In genomic region chr17:35918276-35919059, GRCm38 (mm10) we compare ENCODE assay signal across 7 mouse cellular contexts. TPM values are rescaled to one million over a fixed set of nuclear protein-coding genes. Genes with fewer than 3 reads are reported as not detected.
DNase-seq lines count a peak whose midpoint lies in the region; ATAC-seq and TF ChIP-seq lines count a peak whose summit lies in the region.

No protein-coding gene starts in this region.

- H3K4me3 ChIP-seq in cortical plate, adult 2 months (ENCODE audit: insufficient read depth, low read length) = peak overlapping the region; percentile 57
- peak overlapping the region; percentile 83 for H3K4me3 ChIP-seq in heart, embryonic 15.5 days
- H3K4me3 ChIP-seq in midbrain, embryonic 11.5 days (ENCODE audit: low read depth, low read length) = peak overlapping the region; percentile 77

- ATAC-seq in heart, embryonic 15.5 days (replicated peaks; ENCODE audit: insufficient number of reproducible peaks, insufficient read depth, low FRiP score, low read depth) = no peak
- ATAC-seq in midbrain, embryonic 11.5 days (ENCODE audit: low FRiP score) = no peak

- no peaks in the 10 kb centered on the region for H3K27me3 ChIP-seq in heart, embryonic 15.5 days
- H3K27me3 ChIP-seq in midbrain, embryonic 11.5 days (ENCODE audit: control insufficient read depth, insufficient read depth, low read length) = no peaks in the 10 kb centered on the region

- under 1% methylated on average over 11 of the region's 11 CpGs for WGBS in heart, embryonic 15.5 days
- WGBS in midbrain, embryonic 11.5 days = under 1% methylated on average over 11 of the region's 11 CpGs

- H3K27ac ChIP-seq in cortical plate, adult 2 months (ENCODE audit: insufficient read depth, low read length) = peak overlapping the region; percentile 86
- H3K27ac ChIP-seq in heart, embryonic 15.5 days = peak overlapping the region; percentile 97
- H3K27ac ChIP-seq in midbrain, embryonic 11.5 days (ENCODE audit: low read depth, low read length) = peak overlapping the region; percentile 87

- peak; percentile 68 for DNase-seq in B cell, adult 2 months
- peak; percentile 74 for DNase-seq in ES-CJ7 (ENCODE audit: low read depth, low spot score)
- DNase-seq in kidney, postnatal 36 days = peak; percentile 49 to 58
- DNase-seq in midbrain, embryonic 11.5 days (ENCODE audit: low spot score, missing footprints) = peak; percentile 95
- DNase-seq in telencephalon, adult 2 months (ENCODE audit: low read depth, low spot score) = peak; percentile 50

- no peak for TF ChIP-seq CTCF in cortical plate, adult 2 months (IDR thresholded peaks at IDR 0.05; ENCODE audit: extremely low read depth, insufficient read depth, low read length)

- peak overlapping the region; percentile 78 for H3K4me2 ChIP-seq in heart, embryonic 15.5 days
- peak overlapping the region; percentile 85 for H3K4me2 ChIP-seq in midbrain, embryonic 11.5 days

- peaks cover 8% of the 10 kb centered on the region; the same call in 1 of the 2 replicates for H3K4me1 ChIP-seq in cortical plate, adult 2 months (ENCODE audit: control insufficient read depth, insufficient read depth, low read length)
- peaks cover 43% of the 10 kb centered on the region for H3K4me1 ChIP-seq in heart, embryonic 15.5 days (replicated peaks)
- H3K4me1 ChIP-seq in midbrain, embryonic 11.5 days (ENCODE audit: control insufficient read depth, insufficient read depth, low read length) = peaks cover 21% of the 10 kb centered on the region

- peak overlapping the region; percentile 86 for H3K9ac ChIP-seq in heart, embryonic 15.5 days
- H3K9ac ChIP-seq in midbrain, embryonic 11.5 days (ENCODE audit: low read length) = peak overlapping the region; percentile 99

- TF ChIP-seq POLR2A in cortical plate, adult 2 months (IDR thresholded peaks at IDR 0.05; ENCODE audit: extremely low read depth, insufficient read depth, low read length) = peak; percentile 62

- no peaks in the 10 kb centered on the region for H3K9me3 ChIP-seq in heart, embryonic 15.5 days (replicated peaks)
- no peaks in the 10 kb centered on the region for H3K9me3 ChIP-seq in midbrain, embryonic 11.5 days (ENCODE audit: control insufficient read depth, low read length)

- H3K36me3 ChIP-seq in heart, embryonic 15.5 days = peaks cover 11% of the 10 kb centered on the region; the same call in 1 of the 2 replicates
- peaks cover 3% of the 10 kb centered on the region; the same call in 1 of the 2 replicates for H3K36me3 ChIP-seq in midbrain, embryonic 11.5 days (ENCODE audit: control insufficient read depth, insufficient read depth, low read length)

RNA-seq across cellular contexts. Expression of gene Ppp1r10, which starts 2.2 kb away (rescaled TPM):
- polyA plus RNA-seq in cortical plate, adult 2 months (2012; rRNA removed) = 39.6 TPM in 2 replicates
- 26.5 and 28.1 TPM in 2 replicates for polyA plus RNA-seq in heart, embryonic 15.5 days (2015; fragmentation: Nextera tagmentation; extraction: Ambion mirVana)
- 44.3 TPM in 2 replicates for polyA plus RNA-seq in midbrain, embryonic 11.5 days (2014; fragmentation: Nextera tagmentation; extraction: Ambion mirVana)

RNA-seq across cellular contexts. Expression of gene Mrps18b, which starts 2.3 kb away (rescaled TPM):
- polyA plus RNA-seq in cortical plate, adult 2 months (2012; rRNA removed) = 64.3 and 65.7 TPM in 2 replicates
- polyA plus RNA-seq in heart, embryonic 15.5 days (2015; fragmentation: Nextera tagmentation; extraction: Ambion mirVana) = 64.2 and 69.2 TPM in 2 replicates
- 57.1 and 61.8 TPM in 2 replicates for polyA plus RNA-seq in midbrain, embryonic 11.5 days (2014; fragmentation: Nextera tagmentation; extraction: Ambion mirVana)

RNA-seq across cellular contexts. Expression of gene Atat1, which starts 8.6 kb away (rescaled TPM):
- 92.6 and 96.8 TPM in 2 replicates for polyA plus RNA-seq in cortical plate, adult 2 months (2012; rRNA removed)
- polyA plus RNA-seq in heart, embryonic 15.5 days (2015; fragmentation: Nextera tagmentation; extraction: Ambion mirVana) = 38.7 and 50.7 TPM in 2 replicates
- 158 and 168 TPM in 2 replicates for polyA plus RNA-seq in midbrain, embryonic 11.5 days (2014; fragmentation: Nextera tagmentation; extraction: Ambion mirVana)

RNA-seq across cellular contexts. Expression of gene 2310061I04Rik, which starts 21.2 kb away (rescaled TPM):
- polyA plus RNA-seq in cortical plate, adult 2 months (2012; rRNA removed) = 103 TPM in 2 replicates
- polyA plus RNA-seq in heart, embryonic 15.5 days (2015; fragmentation: Nextera tagmentation; extraction: Ambion mirVana) = 23.9 and 27.6 TPM in 2 replicates
- 22.7 and 23.3 TPM in 2 replicates for polyA plus RNA-seq in midbrain, embryonic 11.5 days (2014; fragmentation: Nextera tagmentation; extraction: Ambion mirVana)

RNA-seq across cellular contexts. Expression of gene Dhx16, which starts 38.8 kb away (rescaled TPM):
- 42.6 and 44.1 TPM in 2 replicates for polyA plus RNA-seq in cortical plate, adult 2 months (2012; rRNA removed)
- polyA plus RNA-seq in heart, embryonic 15.5 days (2015; fragmentation: Nextera tagmentation; extraction: Ambion mirVana) = 19.7 and 31.1 TPM in 2 replicates
- polyA plus RNA-seq in midbrain, embryonic 11.5 days (2014; fragmentation: Nextera tagmentation; extraction: Ambion mirVana) = 39.0 and 43.6 TPM in 2 replicates
